Mouse (Mus musculus): ENCODE results near the gene Phb2.
A peak's percentile ranks its signal among the peaks of the same experiment; 100 is the strongest.

- TF ChIP-seq CTCF (IDR thresholded peaks at IDR 0.05; ENCODE audit: borderline replicate concordance, insufficient read depth, low read depth, low read length) (peak; percentile 68), POLR2A (IDR thresholded peaks at IDR 0.05; ENCODE audit: borderline replicate concordance, insufficient read depth, low read length) (no peak)
Measured at GRCm38 (mm10) chr6:124716864-124717490, 4.8 kb downstream of the Phb2 start.

Data from cerebellum, adult 2 months (tissue).